ENCODE assay signal across 10 mouse cellular contexts in genomic region chr13:46703138-46703537, GRCm38 (mm10). TPM values are rescaled to one million over a fixed set of nuclear protein-coding genes. Genes with fewer than 3 reads are reported as not detected.
DNase-seq lines count a peak whose midpoint lies in the region; ATAC-seq and TF ChIP-seq lines count a peak whose summit lies in the region.
"Had no signal": no experiment of that assay in that cellular context is flagged by ENCODE, and none has a peak within 500 bp of the region (broad histone marks: within the 10 kb centered on the region; RNA-seq: fewer than 3 reads in every experiment).

No protein-coding gene starts in this region.

- H3K27ac ChIP-seq in hindbrain, postnatal 0 days, result no peak overlapping the region
- no peak overlapping the region for H3K27ac ChIP-seq in hindbrain, embryonic 16.5 days (ENCODE audit: low read depth, low read length)

- TF ChIP-seq CTCF in hindbrain, postnatal 0 days (IDR thresholded peaks at IDR 0.05; ENCODE audit: low read depth), result 0 out of 2 replicates have a peak, but pooled peaks have one; percentile 43

- no peak overlapping the region for H3K4me3 ChIP-seq in hindbrain, postnatal 0 days (ENCODE audit: low read length)
- no peak overlapping the region for H3K4me3 ChIP-seq in hindbrain, embryonic 16.5 days (ENCODE audit: low read length)
- H3K4me3 ChIP-seq: myocyte had no signal

- no peak for ATAC-seq in hindbrain, postnatal 0 days
- no peak for ATAC-seq in hindbrain, embryonic 16.5 days

- H3K36me3 ChIP-seq in hindbrain, postnatal 0 days (ENCODE audit: insufficient read depth, low read length), result peaks cover 7% of the 10 kb centered on the region; the same call in 1 of the 2 replicates
- H3K36me3 ChIP-seq in hindbrain, embryonic 16.5 days (ENCODE audit: control insufficient read depth, insufficient read depth, low read length), result peaks cover 6% of the 10 kb centered on the region; the same call in 1 of the 2 replicates

- no peak overlapping the region for H3K4me2 ChIP-seq in hindbrain, postnatal 0 days (ENCODE audit: low read depth, low read length)
- no peak overlapping the region for H3K4me2 ChIP-seq in hindbrain, embryonic 16.5 days (ENCODE audit: low read length)

- no peaks in the 10 kb centered on the region for H3K27me3 ChIP-seq in hindbrain, postnatal 0 days (ENCODE audit: insufficient read depth, low read length)
- no peaks in the 10 kb centered on the region for H3K27me3 ChIP-seq in hindbrain, embryonic 16.5 days (replicated peaks; ENCODE audit: control insufficient read depth, insufficient read depth, low read length)

- 80% methylated on average over 5 of the region's 5 CpGs for WGBS in hindbrain, postnatal 0 days
- 85% methylated on average over 5 of the region's 5 CpGs for WGBS in hindbrain, embryonic 16.5 days

- H3K4me1 ChIP-seq in hindbrain, postnatal 0 days (ENCODE audit: insufficient read depth, low read length), result no peaks in the 10 kb centered on the region
- no peaks in the 10 kb centered on the region for H3K4me1 ChIP-seq in hindbrain, embryonic 16.5 days (ENCODE audit: control insufficient read depth, insufficient read depth, low read depth, low read length)

- no peaks in the 10 kb centered on the region for H3K9me3 ChIP-seq in hindbrain, postnatal 0 days (ENCODE audit: low read length)
- H3K9me3 ChIP-seq in hindbrain, embryonic 16.5 days (ENCODE audit: control insufficient read depth, low read length), result no peaks in the 10 kb centered on the region

- DNase-seq in hindbrain, postnatal 0 days (ENCODE audit: low spot score), result peak; percentile 24
- DNase-seq in B cell, adult 2 months, result peak; percentile 44 to 47
- peak; percentile 46 for DNase-seq in R1 (ENCODE audit: low read depth, low spot score)
- peak; percentile 27 for DNase-seq in lung, postnatal 10 days
- no peak for DNase-seq in right cerebral cortex, postnatal 10 days (ENCODE audit: low spot score in 2 of 2)
- no peak for DNase-seq in ovary, postnatal 14 days (ENCODE audit: low spot score)
- DNase-seq in spleen, adult 12 weeks (ENCODE audit: low spot score), result no peak
- DNase-seq: adrenal gland, postnatal 25 days had no signal

- no peak overlapping the region for H3K9ac ChIP-seq in hindbrain, postnatal 0 days (replicated peaks; ENCODE audit: low read length)
- no peak overlapping the region for H3K9ac ChIP-seq in hindbrain, embryonic 16.5 days (ENCODE audit: low read depth, low read length)

RNA-seq across cellular contexts. Expression of gene Nup153, which starts 24.6 kb away (rescaled TPM):
- 88.6 and 103 TPM in 2 replicates for total RNA-seq in hindbrain, postnatal 0 days (2014; rRNA removed)
- polyA plus RNA-seq in hindbrain, postnatal 0 days (2015; fragmentation: Nextera tagmentation; extraction: Ambion mirVana), result 10.3 and 10.6 TPM in 2 replicates
- polyA plus RNA-seq in hindbrain, embryonic 16.5 days (2015; fragmentation: Nextera tagmentation; extraction: Ambion mirVana), result 15.3 and 15.9 TPM in 2 replicates

RNA-seq across cellular contexts. Expression of gene Fam8a1, which starts 33.8 kb away (rescaled TPM):
- 32.7 and 33.2 TPM in 2 replicates for total RNA-seq in hindbrain, postnatal 0 days (2014; rRNA removed)
- polyA plus RNA-seq in hindbrain, postnatal 0 days (2015; fragmentation: Nextera tagmentation; extraction: Ambion mirVana), result 12.0 and 14.5 TPM in 2 replicates
- 10.8 and 13.6 TPM in 2 replicates for polyA plus RNA-seq in hindbrain, embryonic 16.5 days (2015; fragmentation: Nextera tagmentation; extraction: Ambion mirVana)

Comparison
In these comparisons a context has a peak if more than half of its experiments do, and no peak if none do; other contexts are left out.
1. DNase-seq: peak in hindbrain, postnatal 0 days (single experiment), B cell, adult 2 months (2 of 2), R1 (single experiment) and lung, postnatal 10 days (single experiment); none in right cerebral cortex, postnatal 10 days (0 of 2), ovary, postnatal 14 days (single experiment) and spleen, adult 12 weeks (single experiment).